Mouse (Mus musculus): ENCODE data around the gene Scrg1.

- TF ChIP-seq TAL1 (IDR thresholded peaks at IDR 0.05; ENCODE audit: low read length) (no peak), GATA1 (IDR thresholded peaks at IDR 0.05; ENCODE audit: low read length) (no peak)
Measured at GRCm38 (mm10) chr8:57432802-57433201, 22.9 kb upstream of the Scrg1 start.

Measured in erythroblast, embryonic 14.5 days (primary cell).